Mouse (Mus musculus): ENCODE data around the gene Hist2h3c1. TPM values are rescaled to one million over a fixed set of nuclear protein-coding genes. Genes with fewer than 3 reads are reported as not detected.

Hist2h3c1 gene
- not detected for polyA plus RNA-seq (2017; shearing (Covaris generic))

DNA sequence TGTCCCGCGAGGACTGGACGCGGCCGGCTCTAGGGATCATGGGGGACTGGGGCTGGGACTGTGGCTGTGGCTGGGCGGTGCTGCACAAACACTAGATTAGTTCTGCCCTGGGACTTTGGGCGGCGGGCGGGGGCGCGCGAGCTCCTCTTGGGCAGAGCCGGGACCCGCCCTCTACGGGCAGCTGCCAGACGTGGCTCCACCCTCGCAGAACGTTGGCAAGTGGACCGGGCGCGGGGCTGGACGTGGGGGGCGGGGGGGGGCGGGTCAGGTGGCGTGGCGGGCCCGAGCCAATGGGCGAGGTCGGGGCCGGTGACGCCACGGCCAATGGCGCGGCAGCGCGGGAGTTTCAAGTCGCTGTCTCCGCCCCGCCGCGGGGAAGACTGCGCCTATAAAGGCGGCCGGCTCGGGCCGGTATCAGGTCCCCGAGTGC lies at the start of gene Hist2h3c1:
Hist2h3c1 (plus strand) TSS at position 259 of the 430 bp plus-strand sequence.

DNA sequence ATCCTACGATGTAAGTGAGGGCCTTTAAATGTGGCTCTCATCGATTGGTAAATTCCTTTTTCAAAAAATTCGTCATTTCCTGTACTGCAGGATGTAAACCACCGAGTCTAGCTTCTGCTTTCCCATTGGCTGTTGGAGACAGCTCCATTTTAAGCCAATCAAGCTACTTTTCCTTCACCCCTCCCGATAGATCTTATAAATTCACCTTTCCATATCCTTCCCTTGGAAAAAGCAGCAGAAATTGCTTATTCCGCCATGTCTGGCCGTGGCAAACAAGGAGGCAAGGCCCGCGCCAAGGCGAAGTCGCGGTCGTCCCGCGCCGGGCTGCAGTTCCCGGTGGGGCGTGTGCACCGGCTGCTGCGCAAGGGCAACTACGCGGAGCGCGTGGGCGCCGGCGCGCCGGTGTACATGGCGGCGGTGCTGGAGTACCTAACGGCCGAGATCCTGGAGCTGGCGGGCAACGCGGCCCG lies 26.8 kb upstream of the Hist2h3c1 start, which contains the start of the genes Bola1 and Hist2h2ab:
Bola1 (minus strand) TSS at position 49 of the 470 bp plus-strand sequence.
Hist2h2ab (plus strand) TSS at position 205 of the 470 bp plus-strand sequence.

DNA sequence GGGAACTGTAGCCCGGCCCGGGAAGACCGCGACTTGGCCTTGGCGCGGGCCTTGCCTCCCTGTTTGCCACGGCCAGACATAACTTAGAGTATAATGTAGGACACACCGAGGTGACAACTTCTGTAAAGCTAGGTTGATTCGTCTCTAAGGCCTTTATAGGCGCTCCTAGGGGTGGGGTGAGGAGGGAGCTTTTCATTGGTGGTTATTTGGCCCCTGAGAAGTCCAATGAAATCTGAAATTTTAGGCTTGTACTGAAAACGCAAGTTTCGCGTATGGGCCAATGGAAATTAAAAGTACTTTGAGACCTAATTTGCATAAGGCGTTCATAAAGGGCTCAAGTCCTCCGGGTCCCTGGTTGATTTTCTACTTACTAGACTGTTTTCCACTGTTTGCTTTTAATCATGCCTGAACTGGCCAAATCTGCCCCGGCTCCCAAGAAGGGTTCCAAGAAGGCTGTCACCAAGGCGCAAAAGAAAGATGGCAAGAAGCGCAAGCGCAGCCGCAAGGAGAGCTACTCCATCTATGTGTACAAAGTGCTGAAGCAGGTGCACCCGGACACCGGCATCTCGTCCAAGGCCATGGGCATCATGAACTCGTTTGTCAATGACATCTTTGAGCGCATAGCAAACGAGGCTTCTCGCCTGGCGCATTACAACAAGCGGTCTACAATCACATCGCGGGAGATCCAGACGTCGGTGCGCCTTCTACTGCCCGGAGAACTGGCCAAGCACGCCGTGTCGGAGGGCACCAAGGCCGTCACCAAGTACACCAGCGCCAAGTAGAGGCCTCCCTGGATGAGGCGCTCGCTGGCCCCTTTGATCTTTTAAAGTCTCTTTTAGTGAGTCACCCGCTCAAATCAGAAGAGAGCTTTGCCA lies 25.5 kb upstream of the Hist2h3c1 start, which contains the start of the genes Hist2h2ac and Hist2h2be:
Hist2h2ac (minus strand) TSS at position 116 of the 875 bp plus-strand sequence.
Hist2h2be (plus strand) TSS at position 355 of the 875 bp plus-strand sequence.

DNA sequence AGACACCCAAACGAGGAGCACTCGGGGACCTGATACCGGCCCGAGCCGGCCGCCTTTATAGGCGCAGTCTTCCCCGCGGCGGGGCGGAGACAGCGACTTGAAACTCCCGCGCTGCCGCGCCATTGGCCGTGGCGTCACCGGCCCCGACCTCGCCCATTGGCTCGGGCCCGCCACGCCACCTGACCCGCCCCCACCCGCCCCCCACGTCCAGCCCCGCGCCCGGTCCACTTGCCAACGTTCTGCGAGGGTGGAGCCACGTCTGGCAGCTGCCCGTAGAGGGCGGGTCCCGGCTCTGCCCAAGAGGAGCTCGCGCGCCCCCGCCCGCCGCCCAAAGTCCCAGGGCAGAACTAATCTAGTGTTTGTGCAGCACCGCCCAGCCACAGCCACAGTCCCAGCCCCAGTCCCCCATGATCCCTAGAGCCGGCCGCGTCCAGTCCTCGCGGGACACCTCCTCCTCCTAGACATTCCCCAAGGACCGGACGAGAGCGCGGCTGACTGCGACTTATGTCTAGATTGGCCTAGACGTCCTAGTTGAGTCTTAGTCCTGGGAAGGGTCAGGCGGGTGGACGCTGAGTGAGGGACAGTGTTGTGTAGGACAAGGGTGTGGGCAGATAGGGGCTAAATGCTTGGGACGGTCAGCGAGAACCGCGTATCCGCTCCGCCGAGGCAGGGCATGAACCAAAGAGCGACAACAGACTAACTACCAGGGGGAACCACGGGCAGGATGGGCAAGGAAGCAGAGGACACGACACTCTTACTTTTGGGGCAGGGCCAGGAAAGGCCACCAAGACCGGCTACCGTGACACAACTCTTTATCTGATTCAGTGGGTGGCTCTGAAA lies 7.3 kb upstream of the Hist2h3c1 start, which contains the start of gene Hist2h3c2:
Hist2h3c2 (minus strand) TSS at position 174 of the 840 bp plus-strand sequence.

DNA sequence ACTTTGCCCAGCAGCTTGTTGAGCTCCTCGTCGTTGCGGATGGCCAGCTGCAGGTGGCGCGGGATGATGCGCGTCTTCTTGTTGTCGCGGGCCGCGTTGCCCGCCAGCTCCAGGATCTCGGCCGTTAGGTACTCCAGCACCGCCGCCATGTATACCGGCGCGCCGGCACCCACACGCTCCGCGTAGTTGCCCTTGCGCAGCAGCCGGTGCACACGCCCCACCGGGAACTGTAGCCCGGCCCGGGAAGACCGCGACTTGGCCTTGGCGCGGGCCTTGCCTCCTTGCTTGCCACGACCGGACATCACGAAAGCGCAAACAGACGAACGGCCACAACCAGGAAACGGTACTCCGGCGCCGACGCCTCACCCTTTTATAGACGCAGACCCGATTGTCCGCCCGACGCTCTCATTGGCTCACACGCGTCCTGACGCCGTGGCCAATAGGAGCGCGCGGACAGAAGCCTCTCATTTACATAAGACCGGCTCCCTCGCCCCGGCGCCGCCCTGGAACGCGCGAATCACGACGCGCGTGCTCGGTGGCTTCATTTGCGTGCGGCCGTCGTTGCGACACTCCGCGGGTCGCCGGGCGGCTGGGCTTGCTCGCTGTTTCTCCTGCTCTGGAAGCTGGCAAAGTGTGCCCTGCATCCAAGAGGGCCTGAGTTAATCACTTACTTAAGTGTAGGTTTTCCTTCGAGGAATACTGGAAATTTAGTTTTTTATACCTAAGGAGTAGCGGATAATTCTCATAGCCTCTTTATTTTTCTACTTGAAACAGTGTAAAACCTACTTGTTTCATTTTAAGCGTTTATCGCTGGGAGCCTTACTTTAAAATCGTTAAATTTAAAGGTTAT lies 6.3 kb upstream of the Hist2h3c1 start, which contains the start of gene Hist2h2aa2:
Hist2h2aa2 (minus strand) TSS at position 328 of the 850 bp plus-strand sequence.

DNA sequence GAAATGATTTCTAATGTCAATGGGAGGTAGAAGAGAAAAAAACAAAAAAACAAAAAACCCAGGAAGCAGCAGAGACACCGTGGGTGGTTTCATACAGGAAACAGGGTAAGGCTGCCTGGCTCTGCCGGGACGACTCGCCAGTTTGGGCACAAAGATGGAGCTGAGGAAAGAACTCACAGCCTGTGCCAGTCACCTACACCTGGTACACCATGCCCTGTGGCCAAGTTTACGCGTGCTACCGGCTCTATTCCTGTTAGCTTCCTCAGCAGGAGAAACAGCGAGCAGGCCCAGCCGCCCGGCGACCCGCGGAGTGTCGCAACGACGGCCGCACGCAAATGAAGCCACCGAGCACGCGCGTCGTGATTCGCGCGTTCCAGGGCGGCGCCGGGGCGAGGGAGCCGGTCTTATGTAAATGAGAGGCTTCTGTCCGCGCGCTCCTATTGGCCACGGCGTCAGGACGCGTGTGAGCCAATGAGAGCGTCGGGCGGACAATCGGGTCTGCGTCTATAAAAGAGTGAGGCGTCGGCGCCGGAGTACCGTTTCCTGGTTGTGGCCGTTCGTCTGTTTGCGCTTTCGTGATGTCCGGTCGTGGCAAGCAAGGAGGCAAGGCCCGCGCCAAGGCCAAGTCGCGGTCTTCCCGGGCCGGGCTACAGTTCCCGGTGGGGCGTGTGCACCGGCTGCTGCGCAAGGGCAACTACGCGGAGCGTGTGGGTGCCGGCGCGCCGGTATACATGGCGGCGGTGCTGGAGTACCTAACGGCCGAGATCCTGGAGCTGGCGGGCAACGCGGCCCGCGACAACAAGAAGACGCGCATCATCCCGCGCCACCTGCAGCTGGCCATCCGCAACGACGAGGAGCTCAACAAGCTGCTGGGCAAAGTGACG lies 1.2 kb upstream of the Hist2h3c1 start, which contains the start of gene Hist2h2aa1:
Hist2h2aa1 (plus strand) TSS at position 495 of the 884 bp plus-strand sequence.

DNA sequence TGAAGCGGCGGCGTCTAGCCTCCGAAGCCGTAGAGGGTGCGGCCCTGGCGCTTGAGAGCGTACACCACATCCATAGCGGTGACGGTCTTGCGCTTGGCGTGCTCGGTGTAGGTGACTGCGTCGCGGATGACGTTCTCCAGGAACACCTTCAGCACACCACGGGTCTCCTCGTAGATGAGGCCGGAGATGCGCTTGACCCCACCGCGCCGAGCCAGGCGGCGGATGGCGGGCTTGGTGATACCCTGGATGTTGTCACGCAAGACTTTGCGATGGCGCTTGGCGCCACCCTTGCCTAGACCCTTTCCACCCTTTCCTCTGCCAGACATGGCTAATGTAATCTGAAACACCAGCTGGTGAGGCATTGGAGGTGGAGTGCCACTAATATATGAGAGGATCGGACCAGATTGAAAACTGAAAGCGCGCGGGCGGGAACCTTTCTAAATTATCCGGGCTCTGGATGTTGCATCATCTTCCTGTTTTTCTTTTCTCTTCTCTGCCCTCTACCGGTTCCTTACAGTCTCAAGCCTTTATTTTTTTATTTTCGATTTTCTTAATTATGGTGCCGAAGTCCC lies 16.6 kb downstream of the Hist2h3c1 start, which contains the start of gene Hist2h4:
Hist2h4 (minus strand) TSS at position 333 of the 572 bp plus-strand sequence.

DNA sequence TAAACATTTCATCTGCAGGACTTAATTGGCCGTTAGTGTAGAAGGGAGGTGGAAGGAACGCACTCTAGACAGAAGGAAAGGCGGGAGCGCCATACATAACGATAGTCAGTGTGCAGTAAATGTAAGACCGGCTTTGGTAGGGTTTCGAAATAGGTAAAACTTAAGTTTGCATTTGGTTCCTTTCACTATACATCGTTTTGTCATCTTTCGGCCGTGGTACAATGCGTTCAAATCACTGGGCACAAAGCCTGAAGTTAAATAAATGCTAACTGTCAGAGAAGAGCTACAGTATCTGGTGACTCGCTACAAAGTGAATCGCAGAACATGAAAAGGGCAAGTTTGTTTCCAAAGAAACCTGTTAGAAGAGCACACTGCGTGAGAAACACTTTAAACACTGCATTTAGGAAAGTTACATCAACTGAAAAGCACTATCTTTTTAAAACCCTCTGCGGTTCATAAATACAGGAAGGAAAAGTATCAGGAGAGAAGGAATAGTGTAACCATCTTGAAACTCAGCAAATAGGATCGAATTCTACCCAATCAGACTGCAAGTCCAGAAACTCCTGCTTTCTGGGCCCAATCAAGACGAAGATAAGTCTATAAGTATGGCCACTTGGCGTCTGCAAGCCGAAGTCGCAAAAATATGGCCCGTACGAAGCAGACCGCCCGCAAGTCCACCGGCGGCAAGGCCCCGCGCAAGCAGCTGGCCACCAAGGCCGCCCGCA lies 21.7 kb downstream of the Hist2h3c1 start, which contains the start of gene Hist2h3b:
Hist2h3b (plus strand) TSS at position 604 of the 725 bp plus-strand sequence.

DNA sequence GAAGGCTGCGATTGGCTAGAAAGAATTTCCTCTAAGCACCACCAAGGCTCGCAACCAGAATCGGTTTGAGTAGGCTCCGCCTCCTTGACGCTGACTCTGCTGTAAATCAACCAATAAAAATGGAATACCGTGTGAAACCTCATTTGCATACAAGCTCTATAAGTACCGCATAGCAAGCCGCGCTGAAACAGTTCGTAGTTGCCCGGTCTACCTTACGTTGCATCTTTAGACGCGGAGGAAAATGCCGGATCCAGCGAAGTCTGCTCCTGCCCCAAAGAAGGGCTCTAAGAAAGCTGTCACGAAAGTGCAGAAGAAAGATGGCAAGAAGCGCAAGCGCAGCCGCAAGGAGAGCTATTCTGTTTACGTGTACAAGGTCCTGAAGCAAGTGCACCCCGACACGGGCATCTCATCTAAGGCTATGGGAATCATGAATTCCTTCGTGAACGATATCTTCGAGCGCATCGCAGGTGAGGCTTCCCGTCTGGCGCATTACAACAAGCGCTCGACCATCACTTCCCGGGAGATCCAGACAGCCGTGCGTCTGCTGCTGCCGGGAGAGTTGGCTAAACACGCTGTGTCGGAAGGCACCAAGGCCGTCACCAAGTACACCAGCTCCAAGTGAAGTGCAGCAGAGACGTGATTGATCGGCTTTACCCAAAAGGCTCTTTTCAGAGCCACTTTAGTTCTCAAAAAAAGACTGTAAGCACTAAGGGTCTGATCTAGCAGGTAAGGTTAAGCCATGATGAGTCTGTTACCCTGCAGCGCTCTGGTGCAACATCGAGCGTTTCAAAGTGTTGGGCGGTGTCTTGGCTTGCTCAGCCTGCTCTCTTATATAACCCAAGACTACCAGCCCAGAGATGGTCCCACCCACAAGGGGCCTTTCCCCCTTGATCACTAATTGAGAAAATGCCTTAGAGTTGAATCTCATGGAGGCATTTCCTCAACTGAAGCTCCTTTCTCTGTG lies 23.3 kb downstream of the Hist2h3c1 start, which contains the start of gene Hist2h2bb:
Hist2h2bb (plus strand) TSS at position 242 of the 964 bp plus-strand sequence.

DNA sequence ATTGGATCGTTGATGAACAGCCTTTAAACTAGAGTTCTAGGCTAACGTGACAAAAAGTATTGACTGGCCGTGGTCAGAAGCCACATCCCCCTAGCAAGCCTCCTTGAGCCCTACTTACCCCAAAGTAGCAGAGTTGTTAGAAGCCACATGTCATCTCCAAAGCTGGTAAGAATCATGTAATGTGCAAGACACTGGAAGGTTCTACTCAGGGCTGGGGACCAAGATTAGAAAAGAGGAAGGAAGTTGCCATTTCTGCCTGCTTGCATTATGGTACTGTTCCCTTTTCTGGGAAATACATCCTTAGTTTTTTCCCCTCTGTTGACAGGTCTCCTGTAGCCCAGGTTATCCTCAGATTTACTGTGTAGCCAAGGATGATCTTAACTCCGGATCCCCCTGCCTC lies 47.3 kb downstream of the Hist2h3c1 start, which contains the start of gene Fcgr1:
Fcgr1 (minus strand) TSS at position 183 of the 400 bp plus-strand sequence.

Other genes starting within 250 kb of the Hist2h3c1 start
- 30.5 TPM for gene Vps45, start 188.2 kb upstream of the Hist2h3c1 start, polyA plus RNA-seq (2017; shearing (Covaris generic))
- 30.5 TPM for gene Otud7b, start 142.2 kb upstream of the Hist2h3c1 start, polyA plus RNA-seq (2017; shearing (Covaris generic))
- gene Mtmr11, start 84.7 kb upstream of the Hist2h3c1 start, polyA plus RNA-seq (2017; shearing (Covaris generic)) = 3.6 TPM
- gene Sf3b4, start 74.4 kb upstream of the Hist2h3c1 start, polyA plus RNA-seq (2017; shearing (Covaris generic)) = 175 TPM
- 2.9 TPM for gene Sv2a, start 65.5 kb upstream of the Hist2h3c1 start, polyA plus RNA-seq (2017; shearing (Covaris generic))
- gene Bola1, start 27.0 kb upstream of the Hist2h3c1 start, polyA plus RNA-seq (2017; shearing (Covaris generic)) = 37.2 TPM
- not detected for gene Hist2h2ab, start 26.8 kb upstream of the Hist2h3c1 start, polyA plus RNA-seq (2017; shearing (Covaris generic))
- gene Hist2h2ac, start 25.8 kb upstream of the Hist2h3c1 start, polyA plus RNA-seq (2017; shearing (Covaris generic)) = 5.7 TPM
- gene Hist2h2be, start 25.6 kb upstream of the Hist2h3c1 start, polyA plus RNA-seq (2017; shearing (Covaris generic)) = 4.3 TPM
- 0.43 TPM for gene Hist2h3c2, start 7.6 kb upstream of the Hist2h3c1 start, polyA plus RNA-seq (2017; shearing (Covaris generic))
- gene Hist2h2aa2, start 6.4 kb upstream of the Hist2h3c1 start, polyA plus RNA-seq (2017; shearing (Covaris generic)) = 39.8 TPM
- 1.5 TPM for gene Hist2h2aa1, start 1.2 kb upstream of the Hist2h3c1 start, polyA plus RNA-seq (2017; shearing (Covaris generic))
- 2.3 TPM for gene Hist2h4, start 16.6 kb downstream of the Hist2h3c1 start, polyA plus RNA-seq (2017; shearing (Covaris generic))
- gene Hist2h3b, start 22.0 kb downstream of the Hist2h3c1 start, polyA plus RNA-seq (2017; shearing (Covaris generic)) = 1.5 TPM
- gene Hist2h2bb, start 23.1 kb downstream of the Hist2h3c1 start, polyA plus RNA-seq (2017; shearing (Covaris generic)) = 4.9 TPM
- 0.43 TPM for gene Fcgr1, start 47.3 kb downstream of the Hist2h3c1 start, polyA plus RNA-seq (2017; shearing (Covaris generic))
- gene BC107364, start 205.6 kb downstream of the Hist2h3c1 start, polyA plus RNA-seq (2017; shearing (Covaris generic)) = not detected